Mouse (Mus musculus) limb, embryonic 11.5 days (tissue): ENCODE data around the gene Sidt1. TPM values are rescaled to one million over a fixed set of nuclear protein-coding genes. Genes with fewer than 3 reads are reported as not detected.
A peak's percentile ranks its signal among the peaks of the same experiment; 100 is the strongest.

Source experiments
- ATAC-seq: fragments of 200-750 bp; cut with Nextera tagmentation; 2 replicates; pipeline ENCODE4 v1.8.0; 2017; ENCODE audit warnings: low read depth; ENCODE audit not compliant: insufficient number of reproducible peaks, low FRiP score, low TSS enrichment
- DNase-seq: peaks from one replicate; pipeline ENCODE4 v3.0.0-alpha.2; 2015; ENCODE audit warnings: low spot score
- H3K27ac ChIP-seq: fragments of 300-500 bp; sonication (generic); replicated peaks from 2 replicates; pipeline ENCODE4 v1.5.1; 2014; ENCODE audit warnings: low read depth, mild to moderate bottlenecking, low read length
- H3K27me3 ChIP-seq: fragments of 300-500 bp; sonication (generic); 2 replicates; pipeline ENCODE4 v1.6.1; 2014; ENCODE audit warnings: mild to moderate bottlenecking, low read length, mixed read lengths; ENCODE audit not compliant: control insufficient read depth, insufficient read depth
- H3K36me3 ChIP-seq: fragments of 300-500 bp; sonication (generic); 2 replicates; pipeline ENCODE4 v1.6.1; 2014; ENCODE audit warnings: mild to moderate bottlenecking, low read length, moderate library complexity, mixed read lengths; ENCODE audit not compliant: control insufficient read depth, insufficient read depth
- H3K4me1 ChIP-seq: fragments of 300-500 bp; sonication (generic); 2 replicates; pipeline ENCODE4 v1.6.1; 2014; ENCODE audit warnings: low read length, mixed read lengths; ENCODE audit not compliant: control insufficient read depth, insufficient read depth
- H3K4me2 ChIP-seq: fragments of 300-500 bp; sonication (generic); 2 replicates; pipeline ENCODE4 v1.6.1; 2014; ENCODE audit warnings: low read depth, mild to moderate bottlenecking, moderate library complexity; ENCODE audit not compliant: severe bottlenecking
- H3K4me3 ChIP-seq: fragments of 300-500 bp; sonication (generic); 2 replicates; pipeline ENCODE4 v1.5.1; 2014; ENCODE audit warnings: low read depth, low read length
- H3K9ac ChIP-seq: fragments of 300-500 bp; sonication (generic); 2 replicates; pipeline ENCODE4 v1.6.1; 2014; ENCODE audit warnings: mild to moderate bottlenecking, low read length
- H3K9me3 ChIP-seq: fragments of 300-500 bp; sonication (generic); 2 replicates; pipeline ENCODE4 v1.6.1; 2016; ENCODE audit warnings: low read length; ENCODE audit not compliant: control insufficient read depth
- WGBS: fragments of 180-500 bp; shearing (Covaris S2); extraction: QIAGEN DNeasy Blood & Tissue Kit; methylation state at CpG from one replicate; pipeline ENCODE4 v1.1.7; 2014; 5-methylcytosine and 5-hydroxymethylcytosine counted together
- polyA plus RNA-seq: library from polyadenylated mRNA; unstranded; fragments of >200 nt; fragmentation: Nextera tagmentation; extraction: Ambion mirVana; gene quantifications from 2 replicates; pipeline ENCODE4 v1.2.1, GENCODE M21; 2014

The Sidt1 gene
- polyA plus RNA-seq, 1 experiment from 2014 or later, result 0.11 TPM

- Histone ChIP-seq H3K27ac (no peak overlapping the region), H3K4me1 (peaks cover 3% of the 10 kb centered on the region; the same call in 1 of the 2 replicates), H3K9me3 (no peaks in the 10 kb centered on the region), H3K36me3 (no peaks in the 10 kb centered on the region), H3K4me2 (no peak overlapping the region), H3K4me3 (no peak overlapping the region), H3K27me3 (no peaks in the 10 kb centered on the region), H3K9ac (no peak overlapping the region)
- no peak for DNase-seq
- ATAC-seq, result no peak
- WGBS, result 78% methylated on average over 4 of the region's 4 CpGs
Measured at GRCm38 (mm10) chr16:44349801-44350397, 16.9 kb upstream of the Sidt1 start.

- peaks cover 3% of the 10 kb centered on the region; the same call in 1 of the 2 replicates for H3K4me1 ChIP-seq
- WGBS, result under 1% methylated on average over 67 of the region's 67 CpGs
- peak within 1 kb of the TSS; percentile 85 for H3K9ac ChIP-seq
- H3K4me2 ChIP-seq, result peak within 1 kb of the TSS; percentile 60
- ATAC-seq, result peak; percentile 98
- no peaks in the 10 kb centered on the region for H3K36me3 ChIP-seq
- peak; percentile 96 for DNase-seq
- no peaks in the 10 kb centered on the region for H3K9me3 ChIP-seq
- no peaks in the 10 kb centered on the region for H3K27me3 ChIP-seq
- H3K27ac ChIP-seq, result peak within 1 kb of the TSS; percentile 90
- peak within 1 kb of the TSS; percentile 80 for H3K4me3 ChIP-seq
Measured at GRCm38 (mm10) chr16:44347071-44347901, 14.3 kb upstream of the Sidt1 start, which contains the start of gene Spice1. Gene Spice1, plus strand, starts transcription at chr16:44347121.

- DNase-seq (no peak), ATAC-seq (no peak)
- Histone ChIP-seq H3K4me3 (no peak overlapping the region), H3K9ac (no peak overlapping the region), H3K9me3 (no peaks in the 10 kb centered on the region), H3K4me1 (peaks cover 5% of the 10 kb centered on the region; the same call in 1 of the 2 replicates), H3K27ac (no peak overlapping the region), H3K4me2 (no peak overlapping the region), H3K27me3 (peaks cover 10% of the 10 kb centered on the region), H3K36me3 (no peaks in the 10 kb centered on the region)
Measured at GRCm38 (mm10) chr16:44337541-44337940, 4.5 kb upstream of the Sidt1 start.

DNA sequence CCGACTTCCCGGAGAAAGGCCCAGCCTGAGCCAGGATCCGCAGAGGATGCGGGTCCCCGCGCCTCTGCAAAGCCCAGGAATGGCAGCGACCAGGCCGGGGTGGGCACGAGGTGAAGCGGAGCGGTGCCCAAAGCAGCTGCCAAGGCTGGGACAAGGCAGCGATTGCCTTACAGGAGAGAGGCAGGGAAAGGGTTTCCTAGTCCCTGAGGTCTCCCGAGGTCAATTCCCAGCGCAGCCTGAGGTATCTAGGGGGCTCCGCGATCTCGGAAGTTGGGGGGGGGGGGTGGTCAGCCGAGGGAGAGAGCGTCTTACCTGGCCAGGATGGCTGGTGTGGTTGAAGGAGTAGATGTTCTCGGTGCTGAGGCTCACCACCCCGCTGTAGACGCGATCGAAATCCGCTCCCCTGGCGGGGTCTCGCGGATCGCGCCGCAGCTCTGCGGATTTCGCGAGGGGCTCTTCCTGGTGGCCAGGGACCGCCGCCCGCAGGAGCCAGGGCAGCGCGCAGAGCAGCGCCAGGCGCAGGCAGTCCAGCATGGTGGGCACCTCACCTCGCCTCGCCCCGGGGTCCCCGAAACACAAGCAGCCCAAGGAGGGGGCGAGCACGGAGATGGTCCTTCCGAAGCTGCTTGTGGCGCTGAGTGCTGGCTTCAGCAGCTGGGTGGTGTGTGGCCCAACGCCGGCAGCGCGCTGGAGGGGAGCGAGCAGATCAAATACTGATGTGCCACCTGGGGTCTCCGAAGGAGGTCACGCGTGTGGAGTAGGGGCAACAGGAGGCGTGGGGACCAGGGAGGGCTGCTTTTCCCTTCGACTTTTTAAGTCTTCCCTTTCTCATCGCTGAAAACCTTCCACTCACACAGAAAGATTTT lies 768 bp downstream of the Sidt1 start:
- DNase-seq (peak; percentile 67), ATAC-seq (peak; percentile 24; the same call in 1 of the 2 replicates)
- peak overlapping the region; percentile 99 for H3K4me2 ChIP-seq
- H3K4me1 ChIP-seq, result peaks cover 6% of the 10 kb centered on the region; the same call in 1 of the 2 replicates
- H3K9me3 ChIP-seq, result no peaks in the 10 kb centered on the region
- under 1% methylated on average over 60 of the region's 60 CpGs for WGBS
- H3K27ac ChIP-seq, result no peak overlapping the region
- H3K4me3 ChIP-seq, result peak overlapping the region; percentile 61
- no peaks in the 10 kb centered on the region for H3K36me3 ChIP-seq
- H3K27me3 ChIP-seq, result peaks cover 15% of the 10 kb centered on the region
- peak overlapping the region; percentile 62 for H3K9ac ChIP-seq

GRCm38 (mm10) chr16:44331671-44331994 lies 1.4 kb downstream of the Sidt1 start:
- 11% methylated on average over 6 of the region's 6 CpGs for WGBS
- no peak for ATAC-seq

GRCm38 (mm10) chr16:44331154-44331553 lies 1.8 kb downstream of the Sidt1 start:
- H3K36me3 ChIP-seq, result no peaks in the 10 kb centered on the region
- H3K27me3 ChIP-seq, result peaks cover 15% of the 10 kb centered on the region
- H3K9me3 ChIP-seq, result no peaks in the 10 kb centered on the region
- H3K4me2 ChIP-seq, result no peak overlapping the region
- 19% methylated on average over 9 of the region's 9 CpGs for WGBS
- H3K4me1 ChIP-seq, result peaks cover 6% of the 10 kb centered on the region; the same call in 1 of the 2 replicates
- ATAC-seq (no peak), DNase-seq (peak; percentile 26)
- H3K27ac ChIP-seq, result no peak overlapping the region
- H3K4me3 ChIP-seq, result no peak overlapping the region; the same call in 1 of the 2 replicates
- no peak overlapping the region for H3K9ac ChIP-seq

More at GRCm38 (mm10) chr16:44331671-44331994, 1.4 kb downstream of the Sidt1 start:
- peak overlapping the region; percentile 99 for H3K4me2 ChIP-seq
- H3K27me3 ChIP-seq, result peaks cover 15% of the 10 kb centered on the region
- H3K27ac ChIP-seq, result no peak overlapping the region
- no peak for DNase-seq
- H3K4me1 ChIP-seq, result peaks cover 6% of the 10 kb centered on the region; the same call in 1 of the 2 replicates
- peak overlapping the region; percentile 61 for H3K4me3 ChIP-seq
- H3K9ac ChIP-seq, result no peak overlapping the region
- no peaks in the 10 kb centered on the region for H3K9me3 ChIP-seq
- H3K36me3 ChIP-seq, result no peaks in the 10 kb centered on the region

DNA sequence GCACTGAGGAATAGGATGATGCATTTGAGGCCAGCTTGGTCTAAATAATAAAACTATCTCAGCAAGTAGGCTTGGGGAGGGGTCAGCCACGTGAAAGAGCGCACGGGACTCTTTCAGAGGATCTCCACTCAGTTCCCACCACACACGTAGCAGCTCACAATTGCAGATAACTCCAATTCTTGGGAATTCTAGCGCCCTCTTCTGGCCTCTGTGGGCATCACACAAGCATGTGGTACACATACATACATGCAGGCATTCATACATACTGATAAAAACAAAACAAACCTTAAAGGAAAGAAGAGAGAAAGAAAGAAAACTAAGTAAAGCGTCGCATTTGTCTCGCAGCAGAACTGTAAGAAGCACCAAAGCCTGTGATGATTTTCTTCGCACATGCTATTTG lies 2.3 kb downstream of the Sidt1 start:
- 77% methylated on average over 9 of the region's 9 CpGs for WGBS
- Histone ChIP-seq H3K27me3 (peaks cover 15% of the 10 kb centered on the region), H3K9me3 (no peaks in the 10 kb centered on the region), H3K27ac (no peak overlapping the region), H3K36me3 (no peaks in the 10 kb centered on the region), H3K4me2 (no peak overlapping the region), H3K9ac (no peak overlapping the region), H3K4me1 (peaks cover 6% of the 10 kb centered on the region; the same call in 1 of the 2 replicates), H3K4me3 (no peak overlapping the region)
- ATAC-seq (no peak), DNase-seq (no peak)

- no peak for ATAC-seq
- 77% methylated on average over 4 of the region's 4 CpGs for WGBS
Measured at GRCm38 (mm10) chr16:44328644-44329043, 4.4 kb downstream of the Sidt1 start.

More at GRCm38 (mm10) chr16:44328644-44329043, 4.4 kb downstream of the Sidt1 start:
- H3K4me2 ChIP-seq, result no peak overlapping the region
- H3K36me3 ChIP-seq, result no peaks in the 10 kb centered on the region
- no peak for DNase-seq
- H3K27me3 ChIP-seq, result peaks cover 12% of the 10 kb centered on the region
- H3K9me3 ChIP-seq, result no peaks in the 10 kb centered on the region
- no peak overlapping the region for H3K4me3 ChIP-seq
- no peak overlapping the region for H3K27ac ChIP-seq
- H3K4me1 ChIP-seq, result peaks cover 6% of the 10 kb centered on the region; the same call in 1 of the 2 replicates
- H3K9ac ChIP-seq, result no peak overlapping the region
